Mouse (Mus musculus) limb, embryonic 15.5 days (tissue): ENCODE measurements at regions not wholly inside any gene's neighbourhood (a gene's known extent, or its start where the extent isn't known, plus 50 kb on each side); places are given as distances from the start of the nearest gene placed in this dataset.

Experiments used
- ATAC-seq: fragments of 200-750 bp; cut with Nextera tagmentation; 2 replicates; pipeline ENCODE4 v1.8.0; 2017; ENCODE audit warnings: low read depth, moderate TSS enrichment; ENCODE audit not compliant: insufficient number of reproducible peaks, low FRiP score, low TSS enrichment
- H3K27ac ChIP-seq: fragments of 300-500 bp; sonication (generic); 2 replicates; pipeline ENCODE4 v1.5.1; 2015; ENCODE audit warnings: moderate library complexity, mild to moderate bottlenecking, inconsistent platforms
- H3K27me3 ChIP-seq: fragments of 300-500 bp; sonication (generic); 2 replicates; pipeline ENCODE4 v1.6.1; 2015; ENCODE audit warnings: inconsistent platforms
- H3K36me3 ChIP-seq: fragments of 300-500 bp; sonication (generic); 2 replicates; pipeline ENCODE4 v1.6.1; 2015; ENCODE audit warnings: inconsistent platforms
- H3K4me1 ChIP-seq: fragments of 300-500 bp; sonication (generic); 2 replicates; pipeline ENCODE4 v1.6.1; 2015; ENCODE audit warnings: inconsistent platforms
- H3K4me2 ChIP-seq: fragments of 300-500 bp; sonication (generic); 2 replicates; pipeline ENCODE4 v1.6.1; 2015; ENCODE audit warnings: mild to moderate bottlenecking, inconsistent platforms
- H3K4me3 ChIP-seq: fragments of 300-500 bp; sonication (generic); 2 replicates; pipeline ENCODE4 v1.5.1; 2015; ENCODE audit warnings: mild to moderate bottlenecking, inconsistent platforms
- H3K9ac ChIP-seq: fragments of 300-500 bp; sonication (generic); 2 replicates; pipeline ENCODE4 v1.6.1; 2015; ENCODE audit warnings: inconsistent platforms
- H3K9me3 ChIP-seq: fragments of 300-500 bp; sonication (generic); 2 replicates; pipeline ENCODE4 v1.6.1; 2016; ENCODE audit warnings: inconsistent platforms
- whole genome bisulfite sequencing: fragments of 180-500 bp; shearing (Covaris S2); methylation state at CpG from one replicate; pipeline ENCODE4 v1.1.7; 2015; 5-methylcytosine and 5-hydroxymethylcytosine counted together

GRCm38 (mm10) chr14:114843105-114843743 is 248.8 kb upstream of the Gpc5 start:
- H3K4me2 ChIP-seq: no peak overlapping the region
- no peak overlapping the region for H3K27ac ChIP-seq
- no peaks in the 10 kb centered on the region for H3K36me3 ChIP-seq
- no peak for ATAC-seq
- H3K9ac ChIP-seq: no peak overlapping the region
- H3K27me3 ChIP-seq: no peaks in the 10 kb centered on the region
- H3K4me1 ChIP-seq: 0 out of 2 replicates have a peak, but pooled peaks cover 3% of the 10 kb centered on the region
- H3K4me3 ChIP-seq: no peak overlapping the region
- H3K9me3 ChIP-seq: no peaks in the 10 kb centered on the region
- WGBS: 60% methylated on average over 6 of the region's 6 CpGs

GRCm38 (mm10) chr14:114854324-114855054 is 237.5 kb upstream of the Gpc5 start:
- no peak overlapping the region for H3K9ac ChIP-seq
- H3K4me3 ChIP-seq: no peak overlapping the region
- no peak overlapping the region for H3K27ac ChIP-seq
- H3K36me3 ChIP-seq: no peaks in the 10 kb centered on the region
- 18% methylated on average over 9 of the region's 9 CpGs for WGBS
- no peaks in the 10 kb centered on the region for H3K27me3 ChIP-seq
- no peak for ATAC-seq
- peaks cover 4% of the 10 kb centered on the region; the same call in 1 of the 2 replicates for H3K4me1 ChIP-seq
- H3K4me2 ChIP-seq: no peak overlapping the region
- H3K9me3 ChIP-seq: no peaks in the 10 kb centered on the region

- Histone ChIP-seq H3K4me2 (no peak overlapping the region), H3K36me3 (no peaks in the 10 kb centered on the region), H3K27me3 (no peaks in the 10 kb centered on the region), H3K9ac (no peak overlapping the region), H3K27ac (no peak overlapping the region), H3K9me3 (no peaks in the 10 kb centered on the region), H3K4me1 (peaks cover 4% of the 10 kb centered on the region; the same call in 1 of the 2 replicates), H3K4me3 (no peak overlapping the region)
- WGBS: 17% methylated on average over 12 of the region's 12 CpGs
- no peak for ATAC-seq
Observed at GRCm38 (mm10) chr14:114855055-114855740, 236.8 kb upstream of the Gpc5 start.

GRCm38 (mm10) chr14:114855746-114856145 is 236.3 kb upstream of the Gpc5 start:
- Histone ChIP-seq H3K4me2 (no peak overlapping the region), H3K36me3 (no peaks in the 10 kb centered on the region), H3K9ac (no peak overlapping the region), H3K27ac (no peak overlapping the region), H3K9me3 (no peaks in the 10 kb centered on the region), H3K27me3 (no peaks in the 10 kb centered on the region), H3K4me3 (no peak overlapping the region), H3K4me1 (peaks cover 4% of the 10 kb centered on the region; the same call in 1 of the 2 replicates)
- ATAC-seq: no peak
- WGBS: 26% methylated on average over 3 of the region's 3 CpGs

- H3K27ac ChIP-seq: no peak overlapping the region
- no peak overlapping the region for H3K4me3 ChIP-seq
- H3K27me3 ChIP-seq: no peaks in the 10 kb centered on the region
- no peak for ATAC-seq
- 21% methylated on average over 18 of the region's 18 CpGs for WGBS
- H3K9ac ChIP-seq: no peak overlapping the region
- H3K4me2 ChIP-seq: no peak overlapping the region
- H3K36me3 ChIP-seq: no peaks in the 10 kb centered on the region
- peaks cover 4% of the 10 kb centered on the region; the same call in 1 of the 2 replicates for H3K4me1 ChIP-seq
- H3K9me3 ChIP-seq: no peaks in the 10 kb centered on the region
Observed at GRCm38 (mm10) chr14:114856243-114857031, 235.6 kb upstream of the Gpc5 start.

GRCm38 (mm10) chr14:114857171-114857570 is 234.8 kb upstream of the Gpc5 start:
- H3K4me3 ChIP-seq: no peak overlapping the region
- no peaks in the 10 kb centered on the region for H3K9me3 ChIP-seq
- 20% methylated on average over 4 of the region's 4 CpGs for WGBS
- no peak overlapping the region for H3K9ac ChIP-seq
- H3K27me3 ChIP-seq: no peaks in the 10 kb centered on the region
- H3K4me1 ChIP-seq: peaks cover 4% of the 10 kb centered on the region; the same call in 1 of the 2 replicates
- no peak overlapping the region for H3K27ac ChIP-seq
- H3K4me2 ChIP-seq: no peak overlapping the region
- no peak for ATAC-seq
- H3K36me3 ChIP-seq: no peaks in the 10 kb centered on the region

- no peak for ATAC-seq
- Histone ChIP-seq H3K4me2 (no peak overlapping the region), H3K9me3 (no peaks in the 10 kb centered on the region), H3K27ac (no peak overlapping the region), H3K4me1 (peaks cover 4% of the 10 kb centered on the region; the same call in 1 of the 2 replicates), H3K36me3 (no peaks in the 10 kb centered on the region), H3K27me3 (no peaks in the 10 kb centered on the region), H3K4me3 (no peak overlapping the region), H3K9ac (no peak overlapping the region)
- 19% methylated on average over 7 of the region's 7 CpGs for WGBS
Observed at GRCm38 (mm10) chr14:114857689-114858088, 234.3 kb upstream of the Gpc5 start.

- no peak for ATAC-seq
- Histone ChIP-seq H3K27ac (no peak overlapping the region), H3K27me3 (no peaks in the 10 kb centered on the region), H3K36me3 (no peaks in the 10 kb centered on the region), H3K4me3 (no peak overlapping the region), H3K4me2 (no peak overlapping the region), H3K4me1 (no peaks in the 10 kb centered on the region), H3K9ac (no peak overlapping the region), H3K9me3 (no peaks in the 10 kb centered on the region)
- 84% methylated on average over 4 of the region's 4 CpGs for WGBS
Observed at GRCm38 (mm10) chr14:114863585-114863984, 228.4 kb upstream of the Gpc5 start.

GRCm38 (mm10) chr14:114864102-114864501 is 227.9 kb upstream of the Gpc5 start:
- H3K4me1 ChIP-seq: no peaks in the 10 kb centered on the region
- no peak for ATAC-seq
- H3K4me3 ChIP-seq: no peak overlapping the region
- no peaks in the 10 kb centered on the region for H3K36me3 ChIP-seq
- no peaks in the 10 kb centered on the region for H3K27me3 ChIP-seq
- H3K9ac ChIP-seq: no peak overlapping the region
- no peaks in the 10 kb centered on the region for H3K9me3 ChIP-seq
- WGBS: 92% methylated on average over 5 of the region's 5 CpGs
- no peak overlapping the region for H3K27ac ChIP-seq
- no peak overlapping the region for H3K4me2 ChIP-seq

- H3K36me3 ChIP-seq: no peaks in the 10 kb centered on the region
- no peaks in the 10 kb centered on the region for H3K4me1 ChIP-seq
- H3K9ac ChIP-seq: no peak overlapping the region
- H3K4me3 ChIP-seq: no peak overlapping the region
- 53% methylated on average over 5 of the region's 5 CpGs for WGBS
- no peak for ATAC-seq
- no peak overlapping the region for H3K4me2 ChIP-seq
- H3K27ac ChIP-seq: no peak overlapping the region
- no peaks in the 10 kb centered on the region for H3K27me3 ChIP-seq
- no peaks in the 10 kb centered on the region for H3K9me3 ChIP-seq
Observed at GRCm38 (mm10) chr14:114869233-114869632, 222.8 kb upstream of the Gpc5 start.

- no peaks in the 10 kb centered on the region for H3K27me3 ChIP-seq
- no peak overlapping the region for H3K4me2 ChIP-seq
- H3K9me3 ChIP-seq: no peaks in the 10 kb centered on the region
- H3K4me3 ChIP-seq: no peak overlapping the region
- 50% methylated on average over 3 of the region's 3 CpGs for whole genome bisulfite sequencing
- no peak for ATAC-seq
- no peak overlapping the region for H3K27ac ChIP-seq
- H3K36me3 ChIP-seq: no peaks in the 10 kb centered on the region
- H3K4me1 ChIP-seq: no peaks in the 10 kb centered on the region
- no peak overlapping the region for H3K9ac ChIP-seq
Observed at GRCm38 (mm10) chr14:114875101-114875500, 216.9 kb upstream of the Gpc5 start.
